Mouse (Mus musculus) midbrain, embryonic 14.5 days (tissue): ENCODE data around the gene Nfatc4. TPM values are rescaled to one million over a fixed set of nuclear protein-coding genes. Genes with fewer than 3 reads are reported as not detected.

Experiments
- ATAC-seq: fragments of 200-750 bp; cut with Nextera tagmentation; 2 replicates; pipeline ENCODE4 v1.8.0; 2017; ENCODE audit warnings: moderate number of reproducible peaks, moderate library complexity; ENCODE audit not compliant: low FRiP score, low TSS enrichment
- DNase-seq: peaks from one replicate; pipeline ENCODE4 v3.0.0-alpha.2; 2015
- H3K27ac ChIP-seq: fragments of 300-500 bp; sonication (generic); replicated peaks from 2 replicates; pipeline ENCODE4 v1.5.1; 2014; ENCODE audit warnings: mild to moderate bottlenecking, low read depth, low read length, moderate library complexity
- H3K27me3 ChIP-seq: fragments of 300-500 bp; sonication (generic); 2 replicates; pipeline ENCODE4 v1.6.1; 2014; ENCODE audit warnings: low read length, control low read depth, mixed read lengths; ENCODE audit not compliant: control insufficient read depth, insufficient read depth
- H3K36me3 ChIP-seq: fragments of 300-500 bp; sonication (generic); 2 replicates; pipeline ENCODE4 v1.6.1; 2014; ENCODE audit warnings: low read length, control low read depth; ENCODE audit not compliant: control insufficient read depth, insufficient read depth
- H3K4me1 ChIP-seq: fragments of 300-500 bp; sonication (generic); 2 replicates; pipeline ENCODE4 v1.6.1; 2014; ENCODE audit warnings: mild to moderate bottlenecking, antibody characterized with exemption, low read length, control low read depth; ENCODE audit not compliant: control insufficient read depth, insufficient read depth
- H3K4me2 ChIP-seq: fragments of 300-500 bp; sonication (generic); 2 replicates; pipeline ENCODE4 v1.6.1; 2014; ENCODE audit warnings: mild to moderate bottlenecking, low read length, moderate library complexity
- H3K4me3 ChIP-seq: fragments of 300-500 bp; sonication (generic); replicated peaks from 2 replicates; pipeline ENCODE4 v1.5.1; 2014; ENCODE audit warnings: low read depth, low read length
- H3K9ac ChIP-seq: fragments of 300-500 bp; sonication (generic); replicated peaks from 2 replicates; pipeline ENCODE4 v1.6.1; 2014; ENCODE audit warnings: mild to moderate bottlenecking, low read length, moderate library complexity
- H3K9me3 ChIP-seq: fragments of 300-500 bp; sonication (generic); 2 replicates; pipeline ENCODE4 v1.6.1; 2016; ENCODE audit warnings: low read length, control low read depth, mixed read lengths; ENCODE audit not compliant: control insufficient read depth
- WGBS: fragments of 180-500 bp; shearing (Covaris S2); extraction: QIAGEN DNeasy Blood & Tissue Kit; methylation state at CpG from one replicate; pipeline ENCODE4 v1.1.7; 2014; 5-methylcytosine and 5-hydroxymethylcytosine counted together
- polyA plus RNA-seq: library from polyadenylated mRNA; unstranded; fragments of >200 nt; fragmentation: Nextera tagmentation; extraction: Ambion mirVana; gene quantifications from 2 replicates; pipeline ENCODE4 v1.2.1, GENCODE M21; 2014

Gene Nfatc4
- polyA plus RNA-seq, 1 experiment from 2014 or later = 8.7 TPM

DNA sequence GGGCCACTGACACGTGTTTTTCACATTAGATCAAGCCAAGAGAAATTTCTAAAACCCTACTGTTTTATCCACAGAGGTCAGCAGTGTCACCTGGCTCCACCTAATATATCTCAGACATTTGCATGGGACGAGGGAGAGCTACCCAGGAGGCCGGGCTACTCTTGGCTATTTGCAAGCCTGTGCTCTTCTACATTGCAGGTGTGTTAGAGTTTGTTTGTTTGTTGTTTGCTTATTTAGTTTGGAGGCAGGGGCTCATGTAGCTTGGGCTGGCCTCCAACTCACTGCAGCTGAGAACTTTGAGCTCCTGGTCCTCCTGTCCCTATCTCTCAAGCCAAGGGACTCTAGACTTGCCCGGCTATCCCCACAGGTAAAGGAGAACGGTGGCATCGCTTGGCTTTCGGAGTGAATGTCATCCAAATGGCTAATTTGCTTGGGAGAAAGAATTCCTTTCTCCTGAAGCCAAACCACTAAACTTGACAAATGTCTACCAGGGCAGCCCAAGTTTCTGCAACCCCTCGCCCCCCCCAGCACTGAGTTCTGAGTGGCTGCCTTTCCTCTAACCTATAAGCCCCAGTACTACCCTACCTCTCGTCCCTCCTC is 40.5 kb upstream of the Nfatc4 start:
- no peak overlapping the region for H3K27ac ChIP-seq
- no peak overlapping the region for H3K4me3 ChIP-seq
- H3K9ac ChIP-seq = no peak overlapping the region
- H3K4me1 ChIP-seq = peaks cover 4% of the 10 kb centered on the region; the same call in 1 of the 2 replicates
- ATAC-seq (no peak), DNase-seq (no peak)
- 52% methylated on average over 9 of the region's 9 CpGs for WGBS
- no peaks in the 10 kb centered on the region for H3K36me3 ChIP-seq
- H3K4me2 ChIP-seq = 0 out of 2 replicates have a peak overlapping the region, but pooled peaks have one; percentile 42
- no peaks in the 10 kb centered on the region for H3K9me3 ChIP-seq
- peaks cover 52% of the 10 kb centered on the region for H3K27me3 ChIP-seq

GRCm38 (mm10) chr14:55783171-55783957 is 39.6 kb upstream of the Nfatc4 start:
- ATAC-seq (no peak), DNase-seq (peak; percentile 52)
- H3K27ac ChIP-seq = no peak overlapping the region
- peak overlapping the region; percentile 42 for H3K4me2 ChIP-seq
- WGBS = 1% methylated on average over 31 of the region's 31 CpGs
- H3K4me1 ChIP-seq = peaks cover 4% of the 10 kb centered on the region; the same call in 1 of the 2 replicates
- no peak overlapping the region for H3K9ac ChIP-seq
- H3K27me3 ChIP-seq = peaks cover 61% of the 10 kb centered on the region
- H3K9me3 ChIP-seq = no peaks in the 10 kb centered on the region
- no peaks in the 10 kb centered on the region for H3K36me3 ChIP-seq
- peak overlapping the region; percentile 25 for H3K4me3 ChIP-seq

DNA sequence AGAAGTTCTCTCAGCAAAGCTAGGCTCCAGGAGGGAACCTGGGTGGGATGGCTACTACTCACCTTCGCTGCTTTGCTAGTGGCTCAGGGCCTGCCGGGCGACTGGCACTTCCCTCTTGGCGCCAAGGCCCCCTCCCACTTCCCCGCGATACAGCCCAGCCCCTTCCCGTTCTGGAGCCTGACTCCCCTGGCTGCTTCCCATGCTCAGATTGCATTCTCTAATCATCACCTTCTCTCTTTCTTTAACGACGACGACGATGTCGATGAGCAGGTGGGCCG is 39.0 kb upstream of the Nfatc4 start, which contains the start of gene Adcy4:
Adcy4 (minus strand) TSS at position 138 of the 278 bp plus-strand sequence.
- Histone ChIP-seq H3K27ac (no peak within 1 kb of the TSS), H3K9ac (no peak within 1 kb of the TSS), H3K27me3 (peaks cover 67% of the 10 kb centered on the region), H3K4me2 (peak within 1 kb of the TSS; percentile 42), H3K4me1 (peaks cover 4% of the 10 kb centered on the region; the same call in 1 of the 2 replicates), H3K4me3 (peak within 1 kb of the TSS; percentile 25), H3K9me3 (no peaks in the 10 kb centered on the region), H3K36me3 (no peaks in the 10 kb centered on the region)
- no peak for ATAC-seq
- WGBS = 3% methylated on average over 13 of the region's 13 CpGs
- DNase-seq = peak; percentile 12

DNA sequence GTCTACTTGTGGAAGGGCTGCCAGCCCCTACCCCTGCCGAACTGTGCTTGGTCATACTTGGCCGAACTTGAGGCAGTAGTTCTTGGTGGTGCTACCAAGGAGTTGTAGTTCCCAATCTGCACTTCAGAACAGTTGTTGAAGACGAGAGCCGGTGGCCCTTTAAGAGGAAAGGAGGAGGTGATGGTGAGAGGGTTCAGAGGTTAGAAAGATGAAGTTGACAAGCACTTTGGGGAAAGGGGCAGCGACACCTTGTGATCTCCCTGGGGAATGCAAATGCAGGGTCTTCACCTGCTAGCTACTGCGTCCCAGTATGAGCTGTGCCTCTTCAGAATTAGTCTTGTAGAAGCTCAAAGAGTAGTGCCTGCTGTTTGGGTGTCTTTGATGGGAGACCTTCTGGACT is 37.7 kb upstream of the Nfatc4 start:
- no peak overlapping the region for H3K9ac ChIP-seq
- WGBS = 25% methylated on average over 6 of the region's 6 CpGs
- peaks cover 4% of the 10 kb centered on the region; the same call in 1 of the 2 replicates for H3K4me1 ChIP-seq
- no peaks in the 10 kb centered on the region for H3K36me3 ChIP-seq
- H3K4me2 ChIP-seq = no peak overlapping the region
- ATAC-seq (no peak), DNase-seq (no peak)
- H3K27ac ChIP-seq = no peak overlapping the region
- H3K9me3 ChIP-seq = no peaks in the 10 kb centered on the region
- peaks cover 80% of the 10 kb centered on the region for H3K27me3 ChIP-seq
- no peak overlapping the region for H3K4me3 ChIP-seq

GRCm38 (mm10) chr14:55787731-55788130 is 35.2 kb upstream of the Nfatc4 start:
- Histone ChIP-seq H3K9ac (no peak overlapping the region), H3K27me3 (peaks cover 64% of the 10 kb centered on the region), H3K27ac (no peak overlapping the region), H3K4me1 (peaks cover 4% of the 10 kb centered on the region; the same call in 1 of the 2 replicates), H3K4me2 (no peak overlapping the region; the same call in 1 of the 2 replicates), H3K36me3 (no peaks in the 10 kb centered on the region), H3K4me3 (no peak overlapping the region), H3K9me3 (no peaks in the 10 kb centered on the region)
- no peak for DNase-seq
- WGBS = 34% methylated on average over 11 of the region's 11 CpGs
- ATAC-seq = no peak

GRCm38 (mm10) chr14:55788256-55789050 is 34.5 kb upstream of the Nfatc4 start, which contains the start of gene Ripk3:
Ripk3 (minus strand) TSS chr14:55788865.
- no peak for DNase-seq
- H3K4me3 ChIP-seq = peak within 1 kb of the TSS; percentile 14
- H3K4me2 ChIP-seq = peak within 1 kb of the TSS; percentile 41
- no peak within 1 kb of the TSS for H3K27ac ChIP-seq
- H3K9me3 ChIP-seq = no peaks in the 10 kb centered on the region
- WGBS = 5% methylated on average over 40 of the region's 40 CpGs
- H3K9ac ChIP-seq = no peak within 1 kb of the TSS
- no peak for ATAC-seq
- H3K27me3 ChIP-seq = peaks cover 57% of the 10 kb centered on the region
- H3K4me1 ChIP-seq = peaks cover 1% of the 10 kb centered on the region; the same call in 1 of the 2 replicates
- H3K36me3 ChIP-seq = no peaks in the 10 kb centered on the region

DNA sequence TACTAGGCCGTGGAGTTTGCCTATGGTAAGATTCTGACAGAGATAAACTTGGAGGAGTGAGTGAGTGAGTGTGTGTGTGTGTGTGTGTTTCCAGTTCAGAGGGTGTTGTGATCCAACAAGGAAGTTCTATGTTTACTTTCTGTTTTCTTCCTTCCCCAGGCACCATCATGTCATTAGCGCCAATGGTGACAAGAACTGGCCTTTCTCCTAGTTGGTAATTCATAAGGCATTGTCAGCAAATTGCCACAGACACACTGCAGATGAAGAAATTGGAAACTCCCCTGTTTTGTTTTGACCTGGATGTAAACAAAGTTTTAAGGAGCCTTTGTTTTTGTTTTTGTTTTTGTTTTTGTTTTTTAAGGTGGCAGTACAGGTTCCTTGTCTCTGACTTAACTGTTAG is 29.5 kb upstream of the Nfatc4 start:
- no peaks in the 10 kb centered on the region for H3K4me1 ChIP-seq

GRCm38 (mm10) chr14:55793946-55794345 is 29.0 kb upstream of the Nfatc4 start:
- no peak for ATAC-seq
- no peak overlapping the region for H3K27ac ChIP-seq
- H3K9ac ChIP-seq = no peak overlapping the region
- H3K4me1 ChIP-seq = no peaks in the 10 kb centered on the region
- no peak overlapping the region for H3K4me2 ChIP-seq
- H3K4me3 ChIP-seq = no peak overlapping the region
- no peaks in the 10 kb centered on the region for H3K36me3 ChIP-seq
- DNase-seq = no peak
- WGBS = 71% methylated on average over 2 of the region's 2 CpGs
- peaks cover 13% of the 10 kb centered on the region for H3K27me3 ChIP-seq
- H3K9me3 ChIP-seq = no peaks in the 10 kb centered on the region

More for the DNA sequence above, 29.5 kb upstream of the Nfatc4 start:
- Histone ChIP-seq H3K27me3 (peaks cover 17% of the 10 kb centered on the region), H3K4me2 (no peak overlapping the region), H3K9ac (no peak overlapping the region), H3K4me3 (no peak overlapping the region), H3K9me3 (no peaks in the 10 kb centered on the region), H3K27ac (no peak overlapping the region), H3K36me3 (no peaks in the 10 kb centered on the region)
- WGBS = 72% methylated on average over 2 of the region's 2 CpGs
- ATAC-seq (no peak), DNase-seq (no peak)
